Mouse (Mus musculus) activated CD4-positive, CD25-positive, alpha-beta regulatory T cell, adult 4 months (primary cell): ENCODE measurements around the gene Mest. TPM values are rescaled to one million over a fixed set of nuclear protein-coding genes. Genes with fewer than 3 reads are reported as not detected.

ENCODE experiments used
- ATAC-seq: one replicate; pipeline ENCODE4 v1.8.0; 2017
- polyA plus RNA-seq, 2 experiments: library from polyadenylated mRNA; unstranded; fragments of 100-300 nt; shearing (Covaris generic); gene quantifications; one replicate each; pipeline ENCODE4 v1.2.1; 2017

Mest gene
- polyA plus RNA-seq, 2 experiments from 2014 or later: 0.37 to 0.85 TPM

- ATAC-seq: no peak
Measured at GRCm38 (mm10) chr6:30744846-30745245, 21.5 kb downstream of the Mest start.

- no peak for ATAC-seq
Measured at GRCm38 (mm10) chr6:30745591-30745990, 22.2 kb downstream of the Mest start.

- ATAC-seq: no peak
Measured at GRCm38 (mm10) chr6:30747631-30748357, 24.4 kb downstream of the Mest start.

- no peak for ATAC-seq
Measured at GRCm38 (mm10) chr6:30748358-30748910, 25.1 kb downstream of the Mest start.

- no peak for ATAC-seq
Measured at GRCm38 (mm10) chr6:30749042-30749689, 25.8 kb downstream of the Mest start.

GRCm38 (mm10) chr6:30749892-30750291 lies 26.5 kb downstream of the Mest start:
- no peak for ATAC-seq

- ATAC-seq: no peak
Measured at GRCm38 (mm10) chr6:30750482-30750881, 27.1 kb downstream of the Mest start.

- ATAC-seq: no peak
Measured at GRCm38 (mm10) chr6:30751209-30751608, 27.9 kb downstream of the Mest start.

Other genes starting within 250 kb of the Mest start
- gene Tmem209, start 213.8 kb upstream of the Mest start, polyA plus RNA-seq: 10 to 100 TPM; 48.4 to 59.2 TPM
- gene Ssmem1, start 213.7 kb upstream of the Mest start, polyA plus RNA-seq: not detected
- under 1 TPM in 1 of 2 experiments, not detected in 1; 0.34 TPM for gene Cpa2, start 182.0 kb upstream of the Mest start, polyA plus RNA-seq
- gene Cpa4, start 155.2 kb upstream of the Mest start, polyA plus RNA-seq: under 1 TPM in 1 of 2 experiments, not detected in 1; 0.16 TPM
- gene Cpa5, start 112.5 kb upstream of the Mest start, polyA plus RNA-seq: not detected
- gene Cpa1, start 84.3 kb upstream of the Mest start, polyA plus RNA-seq: not detected
- gene Cep41, start 29.8 kb upstream of the Mest start, polyA plus RNA-seq: 1 to 10 TPM; 7.4 to 7.7 TPM
- 10 to 100 TPM; 31.9 to 32.3 TPM for gene Copg2, start 173.2 kb downstream of the Mest start, polyA plus RNA-seq
- gene Tsga13, start 192.0 kb downstream of the Mest start, polyA plus RNA-seq: not detected
- gene Klf14, start 235.5 kb downstream of the Mest start, polyA plus RNA-seq: not detected